ENCODE assay signal across 19 mouse cellular contexts in the genomic region with DNA sequence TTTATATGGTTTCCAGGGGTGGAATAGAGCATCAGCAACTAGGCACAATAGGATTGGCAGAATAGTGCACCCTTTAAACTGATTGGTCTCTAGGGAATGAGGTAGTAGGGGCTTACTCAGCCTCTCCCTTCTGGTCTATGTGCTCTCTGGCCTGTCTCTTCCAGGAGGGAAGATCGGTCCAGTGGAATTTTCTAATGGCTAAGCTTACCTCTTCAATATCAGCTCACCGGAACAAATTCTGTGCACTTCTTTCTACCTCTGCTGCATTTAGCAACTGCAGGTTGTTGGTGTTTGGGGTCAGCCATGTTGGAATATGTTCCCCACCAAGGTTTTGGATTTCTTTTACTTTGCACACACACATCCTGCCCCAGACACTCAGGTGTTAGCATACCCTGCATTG.
A peak's percentile ranks its signal among the peaks of the same experiment; 100 is the strongest.
DNase-seq lines count a peak whose midpoint lies in the region; ATAC-seq lines count a peak whose summit lies in the region.
"Had no signal": no experiment of that assay in that cellular context is flagged by ENCODE, and none has a peak within 500 bp of the region (broad histone marks: within the 10 kb centered on the region; RNA-seq: fewer than 3 reads in every experiment).

No protein-coding gene starts in this region.

- WGBS in midbrain, embryonic 11.5 days = 90% methylated on average over 2 of the region's 2 CpGs
- 98% methylated on average over 2 of the region's 2 CpGs for WGBS in midbrain, embryonic 14.5 days

- no peak overlapping the region for H3K9ac ChIP-seq in midbrain, embryonic 11.5 days (ENCODE audit: low read length)
- H3K9ac ChIP-seq in midbrain, embryonic 14.5 days (replicated peaks; ENCODE audit: low read length) = no peak overlapping the region

- H3K27ac ChIP-seq in midbrain, embryonic 11.5 days (ENCODE audit: low read depth, low read length) = no peak overlapping the region
- no peak overlapping the region for H3K27ac ChIP-seq in midbrain, embryonic 14.5 days (replicated peaks; ENCODE audit: low read depth, low read length)

- no peaks in the 10 kb centered on the region for H3K27me3 ChIP-seq in midbrain, embryonic 11.5 days (ENCODE audit: control insufficient read depth, insufficient read depth, low read length)
- H3K27me3 ChIP-seq in midbrain, embryonic 14.5 days (ENCODE audit: control insufficient read depth, insufficient read depth, low read length) = no peaks in the 10 kb centered on the region
- H3K27me3 ChIP-seq: CH12.LX, Patski had no signal

- H3K9me3 ChIP-seq in midbrain, embryonic 11.5 days (ENCODE audit: control insufficient read depth, low read length) = no peaks in the 10 kb centered on the region
- H3K9me3 ChIP-seq in midbrain, embryonic 14.5 days (ENCODE audit: control insufficient read depth, low read length) = no peaks in the 10 kb centered on the region
- H3K9me3 ChIP-seq: G1E had no signal

- no peak for ATAC-seq in midbrain, embryonic 11.5 days (ENCODE audit: low FRiP score)
- no peak for ATAC-seq in midbrain, embryonic 14.5 days (ENCODE audit: low FRiP score, low TSS enrichment)
- ATAC-seq: activated CD4-positive, CD25-positive, alpha-beta regulatory T cell, adult 4 months; CD4-positive, CD25-positive, alpha-beta regulatory T cell, adult 4 months; Patski had no signal

- H3K36me3 ChIP-seq in midbrain, embryonic 11.5 days (ENCODE audit: control insufficient read depth, insufficient read depth, low read length) = no peaks in the 10 kb centered on the region
- H3K36me3 ChIP-seq in midbrain, embryonic 14.5 days (ENCODE audit: control insufficient read depth, insufficient read depth, low read length) = no peaks in the 10 kb centered on the region
- H3K36me3 ChIP-seq: G1E had no signal

- peak; percentile 54 for DNase-seq in heart, adult 11 months
- no peak for DNase-seq in heart, adult 8-10 months (ENCODE audit: low spot score)
- peak; percentile 56 for DNase-seq in midbrain, embryonic 11.5 days (ENCODE audit: low spot score, missing footprints)
- no peak for DNase-seq in midbrain, embryonic 14.5 days
- DNase-seq: adrenal gland, adult 2 months; adrenal gland, adult 8-10 months; adrenal gland, postnatal 10 days; adrenal gland, postnatal 14 days; adrenal gland, postnatal 25 days; adrenal gland, postnatal 36 days; B cell, adult 2 months; cerebellum, adult 11 months; cerebellum, adult 11-12 months; cerebellum, adult 18-20 months had no signal

- H3K4me1 ChIP-seq in midbrain, embryonic 11.5 days (ENCODE audit: control insufficient read depth, insufficient read depth, low read length) = no peaks in the 10 kb centered on the region
- no peaks in the 10 kb centered on the region for H3K4me1 ChIP-seq in midbrain, embryonic 14.5 days (ENCODE audit: control insufficient read depth, insufficient read depth, low read length)

- no peak overlapping the region for H3K4me2 ChIP-seq in midbrain, embryonic 11.5 days
- no peak overlapping the region for H3K4me2 ChIP-seq in midbrain, embryonic 14.5 days (ENCODE audit: low read length)

- no peak overlapping the region for H3K4me3 ChIP-seq in midbrain, embryonic 11.5 days (ENCODE audit: low read depth, low read length)
- H3K4me3 ChIP-seq in midbrain, embryonic 14.5 days (replicated peaks; ENCODE audit: low read depth, low read length) = no peak overlapping the region

Comparison
In these comparisons a context has a peak if more than half of its experiments do, and no peak if none do; other contexts are left out.
1. DNase-seq: peak in heart, adult 11 months (single experiment) and midbrain, embryonic 11.5 days (single experiment); none in heart, adult 8-10 months (single experiment) and midbrain, embryonic 14.5 days (single experiment).